Mouse (Mus musculus) fat pad, adult 2 months (tissue): Measurements from ENCODE around the gene Khdc3.
A peak's percentile ranks its signal among the peaks of the same experiment; 100 is the strongest.
"Not testable (repeated sequence)": the region's sequence is repeated elsewhere in the genome, so short reads cannot be mapped to it uniquely, and the experiment has no call there.

ENCODE experiments used
- DNase-seq: peaks from one replicate; pipeline ENCODE4 v3.0.0-alpha.2; 2011; ENCODE audit warnings: low read depth, low spot score; ENCODE audit errors: extremely low read depth

The Khdc3 gene

DNA sequence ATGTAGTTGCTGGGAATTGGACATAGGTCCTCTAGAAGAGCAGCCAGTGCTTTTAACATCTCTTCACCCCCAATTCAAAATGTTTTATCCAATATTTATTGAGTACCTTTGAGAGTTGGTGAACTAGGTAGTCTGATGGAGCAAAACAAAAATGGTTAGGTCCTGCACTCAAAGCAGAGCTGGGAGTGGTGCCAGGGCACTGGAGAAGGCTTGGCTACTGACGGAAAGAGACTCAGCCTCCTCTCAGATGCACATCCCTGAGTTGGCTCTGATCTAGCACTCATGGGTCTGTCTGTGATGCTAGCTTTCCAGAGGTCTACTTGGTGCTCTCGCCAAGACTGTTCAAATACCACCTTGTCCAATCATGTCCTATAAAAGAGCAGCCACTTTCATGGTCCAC lies 3.7 kb upstream of the Khdc3 start:
- DNase-seq = no peak

DNA sequence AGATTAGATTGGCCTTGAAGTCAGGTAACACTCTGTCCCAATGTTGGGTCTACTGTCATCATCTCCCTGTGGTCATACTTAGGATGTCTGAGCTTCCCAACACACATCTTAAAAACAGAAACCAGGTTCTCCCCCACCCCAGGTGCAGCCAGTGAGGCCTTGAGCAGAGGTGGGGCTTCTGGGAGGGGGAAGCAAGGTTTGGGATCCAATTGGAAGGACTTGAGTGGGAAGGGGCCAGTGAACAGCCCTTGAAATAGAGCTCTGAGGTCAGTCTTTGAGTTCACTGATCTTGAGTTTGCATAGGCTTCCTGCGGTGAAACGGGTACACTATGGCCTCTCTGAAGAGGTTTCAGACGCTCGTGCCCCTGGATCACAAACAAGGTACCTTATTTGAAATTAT lies 545 bp downstream of the Khdc3 start, which contains the start of gene Gm20509:
Gene Gm20509 (plus strand): TSS at position 290 of the 400 bp plus-strand sequence.
- DNase-seq = no peak

DNA sequence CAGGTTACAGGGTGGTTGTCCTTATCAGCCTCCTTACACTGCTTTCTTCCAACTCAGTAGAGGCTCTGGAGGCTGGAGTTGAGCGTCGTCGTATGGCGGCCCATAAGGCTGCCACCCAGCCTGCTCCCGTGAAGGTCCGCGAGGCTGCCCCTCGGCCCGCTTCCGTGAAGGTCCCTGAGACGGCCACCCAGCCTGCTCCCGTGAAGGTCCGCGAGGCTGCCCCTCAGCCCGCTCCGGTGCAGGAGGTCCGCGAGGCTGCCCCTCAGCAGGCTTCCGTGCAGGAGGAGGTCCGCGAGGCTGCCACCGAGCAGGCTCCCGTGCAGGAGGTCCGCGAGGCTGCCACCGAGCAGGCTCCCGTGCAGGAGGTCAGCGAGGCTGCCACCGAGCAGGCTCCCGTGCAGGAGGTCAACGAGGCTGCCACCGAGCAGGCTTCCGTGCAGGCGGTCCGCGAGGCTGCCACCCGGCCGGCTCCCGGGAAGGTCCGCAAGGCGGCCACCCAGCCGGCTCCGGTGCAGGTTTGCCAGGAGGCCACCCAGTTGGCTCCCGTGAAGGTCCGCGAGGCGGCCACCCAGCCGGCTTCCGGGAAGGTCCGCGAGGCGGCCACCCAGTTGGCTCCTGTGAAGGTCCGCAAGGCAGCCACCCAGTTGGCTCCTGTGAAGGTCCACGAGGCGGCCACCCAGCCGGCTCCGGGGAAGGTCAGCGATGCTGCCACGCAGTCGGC lies 1.7 kb downstream of the Khdc3 start:
- DNase-seq = no peak

DNA sequence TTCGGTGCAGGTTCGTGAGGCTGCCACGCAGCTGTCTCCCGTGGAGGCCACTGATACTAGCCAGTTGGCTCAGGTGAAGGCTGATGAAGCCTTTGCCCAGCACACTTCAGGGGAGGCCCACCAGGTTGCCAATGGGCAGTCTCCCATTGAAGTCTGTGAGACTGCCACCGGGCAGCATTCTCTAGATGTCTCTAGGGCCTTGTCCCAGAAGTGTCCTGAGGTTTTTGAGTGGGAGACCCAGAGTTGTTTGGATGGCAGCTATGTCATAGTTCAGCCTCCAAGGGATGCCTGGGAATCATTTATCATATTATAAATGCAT lies 2.2 kb downstream of the Khdc3 start:
- no peak for DNase-seq

DNA sequence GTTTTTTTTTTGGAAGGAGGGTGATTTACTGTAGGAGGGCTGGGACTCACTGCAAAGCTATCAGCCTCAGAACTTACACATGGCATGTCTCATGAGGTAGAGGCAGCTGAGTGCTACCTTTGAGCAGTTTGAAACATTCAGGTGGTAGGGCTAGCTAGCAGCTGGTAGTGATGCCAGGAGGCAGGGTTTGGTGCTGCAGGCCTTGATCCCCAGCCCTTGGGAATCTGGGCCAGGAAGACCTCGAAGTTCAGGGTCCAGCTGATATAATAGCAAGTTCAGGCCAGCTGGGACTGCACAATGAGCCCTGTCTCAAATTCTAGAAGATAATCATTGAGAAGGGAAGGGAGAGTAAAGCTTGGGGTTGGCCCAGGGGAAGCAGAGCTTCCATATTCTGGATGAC lies 3.5 kb downstream of the Khdc3 start:
- DNase-seq = no peak

DNA sequence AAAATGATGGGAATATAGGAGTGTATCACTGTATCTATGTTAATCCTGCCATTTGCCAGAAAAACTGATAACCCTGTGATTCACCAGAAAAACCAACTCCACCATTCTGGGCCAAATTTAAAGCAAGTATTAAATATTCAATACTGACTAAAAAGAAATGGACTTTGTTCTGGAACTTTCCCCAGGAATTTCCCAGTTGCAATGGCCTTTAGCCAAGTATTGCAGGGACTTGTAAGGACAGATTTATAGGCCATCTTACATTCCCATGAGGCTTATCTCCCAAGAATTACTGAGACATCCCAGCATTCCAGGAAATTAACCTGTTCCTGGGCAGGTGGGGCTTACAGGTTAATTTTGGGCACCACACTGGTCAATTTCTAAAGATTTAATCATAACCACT lies 4.1 kb downstream of the Khdc3 start:
- DNase-seq = no peak

DNA sequence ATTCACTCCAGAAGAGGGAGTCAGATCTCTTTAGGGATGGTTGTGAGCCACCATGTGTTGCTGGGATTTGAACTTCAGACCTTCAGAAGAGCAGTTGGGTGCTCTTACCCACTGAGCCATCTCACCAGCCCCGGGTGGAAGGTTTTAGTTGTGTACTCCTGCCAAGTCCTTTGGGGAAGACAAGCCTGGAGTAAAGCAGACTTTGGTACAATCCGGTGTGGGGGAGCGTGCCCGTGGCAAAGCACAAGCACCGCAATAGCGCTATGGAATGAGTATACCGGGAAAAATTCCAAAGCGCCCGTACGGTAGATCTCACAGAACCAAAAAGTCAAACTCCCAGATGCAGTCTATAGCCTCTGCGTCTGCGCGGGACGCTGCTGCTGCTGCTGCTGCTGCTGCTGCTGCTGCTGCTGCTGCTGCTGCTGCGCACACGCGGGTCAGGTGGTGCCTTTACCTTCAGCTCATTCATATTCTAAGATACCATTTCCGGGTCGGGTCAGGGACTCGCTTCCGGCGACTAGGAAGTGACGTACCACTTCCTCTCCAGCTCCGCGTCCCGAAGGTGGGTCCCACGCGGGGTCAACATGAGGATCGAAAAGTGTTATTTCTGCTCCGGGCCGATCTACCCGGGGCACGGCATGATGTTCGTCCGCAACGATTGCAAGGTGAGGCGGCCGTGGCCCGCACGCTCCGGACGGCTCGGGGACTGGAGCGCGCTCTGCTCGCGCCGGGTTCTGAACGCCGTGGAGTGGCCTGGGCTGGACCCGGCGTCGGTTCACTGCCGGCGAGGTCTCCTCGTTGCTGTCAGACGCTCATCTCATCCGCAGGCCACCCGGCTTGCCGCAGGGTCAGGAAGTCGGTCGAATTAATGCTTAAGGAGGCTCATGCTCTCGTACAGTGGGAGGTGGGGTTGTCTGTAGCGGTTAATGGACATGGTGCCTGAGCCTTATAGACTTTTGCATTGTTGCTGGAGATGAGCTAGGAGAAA lies 11.6 kb downstream of the Khdc3 start, which contains the start of gene Rsl24d1:
Gene Rsl24d1 (plus strand): TSS at position 508 of the 988 bp plus-strand sequence.
- peak; percentile 39 for DNase-seq

DNA sequence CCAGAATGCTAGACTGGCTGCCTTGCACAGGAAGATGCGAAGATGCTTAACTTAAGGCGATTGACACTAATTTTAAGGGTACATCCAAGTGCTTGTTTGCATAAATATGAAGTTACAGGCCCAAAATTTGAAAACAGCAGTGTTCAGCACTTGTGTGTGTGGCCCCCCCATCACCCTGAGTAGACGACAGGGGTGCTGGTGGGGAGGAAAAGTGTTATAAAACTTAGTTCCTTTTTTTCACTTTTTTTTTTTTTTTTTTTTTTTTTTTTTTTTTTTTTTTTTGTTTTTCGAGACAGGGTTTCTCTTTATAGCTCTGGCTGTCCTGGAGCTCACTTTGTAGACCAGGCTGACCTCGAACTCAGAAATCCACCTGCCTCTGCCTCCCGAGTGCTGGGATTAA lies 15.1 kb downstream of the Khdc3 start:
- DNase-seq = not testable (repeated sequence)

DNA sequence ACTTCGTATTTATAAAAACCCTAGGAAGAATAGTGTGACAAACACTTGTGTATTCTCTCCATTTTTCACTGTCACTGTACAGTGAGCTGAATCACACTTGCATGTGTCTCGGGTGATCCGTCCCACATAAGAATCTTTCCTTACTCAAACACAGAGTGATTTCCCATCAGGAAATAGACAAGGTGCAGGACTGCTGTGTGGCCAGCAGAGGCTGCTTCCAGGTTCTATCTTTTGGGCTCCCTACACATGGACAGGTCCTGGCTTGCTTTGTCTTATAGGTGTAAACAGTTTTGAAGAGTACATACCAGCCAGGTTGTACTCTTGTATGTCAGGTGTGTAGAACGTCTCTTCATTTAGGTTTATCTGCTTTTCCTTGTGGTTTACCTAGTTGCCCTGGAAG lies 16.4 kb downstream of the Khdc3 start:
- DNase-seq = no peak

DNA sequence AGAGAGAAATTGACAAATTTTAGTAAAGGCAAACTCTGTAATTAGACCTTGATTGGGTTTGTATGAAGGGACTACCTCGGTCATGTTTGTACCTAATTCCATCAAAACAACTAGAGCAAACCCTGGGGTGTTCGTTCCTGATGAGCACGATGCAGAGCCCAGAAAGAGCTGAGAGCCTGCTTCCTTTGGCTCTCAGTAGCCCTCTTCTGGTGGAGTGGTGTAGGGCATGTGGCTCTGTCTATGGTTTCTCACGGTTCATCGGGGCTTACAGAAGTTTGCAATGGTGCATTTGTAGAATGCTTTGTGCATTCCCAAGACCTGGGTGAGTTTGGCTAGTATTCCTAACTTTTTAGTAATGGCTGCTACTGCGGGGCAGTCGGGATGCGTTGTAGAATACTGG lies 20.1 kb downstream of the Khdc3 start:
- DNase-seq = no peak

DNA sequence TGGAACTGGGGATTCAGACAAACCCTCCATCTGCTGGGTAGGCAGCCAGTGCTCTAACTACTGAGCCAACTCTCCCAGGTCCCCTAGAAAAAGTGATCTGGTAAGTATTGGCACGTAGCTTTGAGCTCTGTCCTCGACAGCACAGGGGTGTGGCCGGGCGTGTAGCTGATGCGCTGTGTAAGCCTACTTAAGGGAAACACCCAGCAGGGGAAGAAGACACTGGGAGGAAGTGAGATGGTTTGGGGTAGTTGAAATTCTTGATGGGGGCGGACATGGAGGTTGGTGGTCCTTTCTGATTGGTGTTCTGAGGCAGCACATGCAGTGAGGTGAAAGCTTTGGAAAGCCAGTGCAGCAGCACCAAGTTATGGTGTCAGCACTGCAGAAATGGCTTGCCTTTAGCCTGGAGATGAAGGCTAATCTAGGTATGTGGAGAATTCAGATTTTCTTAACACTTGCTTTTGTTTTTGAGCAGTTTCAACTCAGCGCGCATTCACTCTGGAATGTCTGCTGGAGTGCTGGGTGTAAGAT lies 23.5 kb downstream of the Khdc3 start:
- DNase-seq = no peak

DNA sequence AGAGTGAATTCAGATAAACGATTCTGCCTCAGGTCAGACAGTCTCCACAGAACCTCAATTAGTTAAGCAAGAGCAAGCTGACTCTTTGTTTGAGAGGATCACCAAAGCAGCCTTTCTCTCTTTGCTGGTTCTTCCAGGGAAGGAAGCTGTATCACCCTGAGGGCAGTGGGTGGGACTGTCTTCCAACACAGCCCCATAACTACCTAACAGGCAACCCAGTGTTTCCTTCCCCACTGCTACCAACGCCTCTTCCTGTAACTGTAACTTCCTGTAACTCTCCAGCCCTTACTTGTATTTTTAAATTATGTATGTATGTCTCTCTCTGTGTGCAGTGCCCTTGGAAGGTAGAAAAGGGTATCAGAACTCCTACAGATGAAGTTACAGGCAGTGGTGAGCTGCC lies 25.8 kb downstream of the Khdc3 start:
- no peak for DNase-seq

DNA sequence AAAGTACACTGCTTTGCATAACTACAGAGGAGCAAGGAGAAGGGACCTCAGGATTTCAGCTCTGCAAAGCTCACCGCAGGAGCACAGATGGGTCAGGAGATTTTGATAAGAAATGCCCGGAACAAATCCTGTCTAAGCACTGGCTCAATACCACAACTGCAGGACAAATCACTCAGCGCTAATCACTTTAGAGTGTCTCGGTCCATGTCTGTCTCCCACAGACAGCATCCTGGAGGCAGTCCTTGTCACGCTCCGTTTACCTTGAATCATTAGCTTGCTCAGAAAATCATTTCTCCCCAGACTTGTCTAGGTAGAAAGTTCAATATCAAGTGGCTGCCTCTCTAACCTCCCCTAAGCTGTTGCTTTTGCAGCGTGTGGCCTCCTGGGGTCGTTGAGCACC lies 28.2 kb downstream of the Khdc3 start:
- no peak for DNase-seq

DNA sequence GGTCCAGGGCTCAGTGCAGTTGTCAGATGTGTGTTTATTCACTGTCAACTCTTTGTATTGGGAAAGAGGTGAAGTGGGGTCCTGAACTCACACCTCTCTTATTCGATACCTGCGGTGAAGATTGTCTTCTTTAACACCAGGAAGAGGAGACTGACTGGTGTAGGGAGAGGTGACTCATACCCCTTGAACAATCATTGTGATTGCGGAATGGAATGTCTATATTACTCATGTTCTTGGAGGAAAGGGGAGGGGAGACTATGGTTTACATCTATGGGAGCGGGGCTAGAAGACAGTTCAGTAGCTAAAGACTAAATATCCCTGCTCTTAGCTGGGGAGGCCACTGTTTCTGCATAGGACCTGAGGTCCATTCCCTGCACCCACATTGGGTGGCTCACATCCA lies 28.9 kb downstream of the Khdc3 start:
- DNase-seq = no peak

DNA sequence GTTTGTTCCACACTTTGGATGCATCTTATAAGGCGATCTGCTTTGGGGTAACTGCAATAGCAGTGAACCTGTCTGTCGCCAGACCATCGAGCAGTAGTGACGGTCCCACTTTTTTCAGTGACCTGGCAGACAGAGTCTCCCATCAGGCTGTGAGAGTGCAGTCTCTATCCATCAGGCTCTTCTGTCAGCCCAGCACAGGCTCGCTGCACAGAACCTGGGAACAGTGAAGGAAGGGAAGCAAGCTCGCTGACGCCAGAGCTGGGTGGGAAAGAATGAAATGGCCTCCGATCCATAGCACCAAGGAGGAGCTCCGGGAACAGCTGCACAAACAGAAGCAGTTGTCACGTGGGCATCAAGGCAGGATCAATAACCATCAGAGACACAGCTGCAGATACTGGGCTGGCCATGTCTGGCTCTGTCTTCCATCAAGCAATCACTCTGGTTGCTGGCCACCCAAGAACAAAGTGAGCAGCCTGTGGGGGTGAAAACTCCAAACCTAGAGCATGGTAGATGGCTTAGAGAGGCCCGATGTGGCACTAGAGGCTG lies 35.8 kb downstream of the Khdc3 start:
- no peak for DNase-seq
